Mouse (Mus musculus) retina, embryonic 14.5 days (tissue): ENCODE results near the gene Slc6a9.

ENCODE experiments used
- DNase-seq: peaks from one replicate; pipeline ENCODE4 v3.0.0-alpha.2; 2015; ENCODE audit warnings: low spot score

Gene Slc6a9

DNA sequence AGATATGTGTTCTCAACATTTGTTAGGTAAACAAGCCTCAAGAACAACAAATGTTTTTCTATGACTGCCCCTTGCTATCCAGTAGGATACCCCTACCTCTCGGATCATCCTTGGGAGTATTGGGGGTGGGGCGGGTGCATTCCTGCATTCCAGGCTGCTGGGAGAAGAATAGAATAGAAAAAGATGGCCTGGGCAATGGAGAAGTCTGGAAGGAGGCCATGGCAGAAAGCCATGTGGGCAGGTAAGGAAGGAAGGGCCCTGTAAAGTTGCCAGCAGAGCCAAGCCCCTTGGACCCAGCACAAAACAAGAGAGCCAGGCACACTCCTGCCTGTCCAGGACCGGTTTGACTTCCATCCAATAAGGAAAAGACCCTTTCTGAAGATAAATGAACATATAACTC is 79.1 kb downstream of the Slc6a9 start:
- DNase-seq, result no peak

DNA sequence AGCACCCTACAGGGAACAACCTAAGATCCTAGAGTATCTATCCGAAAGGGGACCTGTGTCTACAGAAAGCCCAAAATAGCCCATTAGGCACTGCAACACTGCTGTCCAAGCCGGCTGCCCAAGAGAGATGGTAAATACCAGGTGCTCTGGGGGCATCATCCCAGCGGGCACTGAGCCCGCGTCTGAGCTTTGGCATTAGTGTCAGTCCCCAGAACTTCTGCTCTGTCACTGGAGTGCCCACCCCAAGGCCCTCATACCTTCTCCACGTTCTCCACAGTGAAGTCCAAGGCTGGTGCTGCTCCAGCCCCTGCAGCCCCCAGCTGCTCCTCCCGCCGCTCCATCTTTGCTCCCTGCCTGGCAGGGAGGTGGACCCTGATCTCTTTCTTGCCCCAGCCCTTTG is 79.7 kb downstream of the Slc6a9 start:
- no peak for DNase-seq

DNA sequence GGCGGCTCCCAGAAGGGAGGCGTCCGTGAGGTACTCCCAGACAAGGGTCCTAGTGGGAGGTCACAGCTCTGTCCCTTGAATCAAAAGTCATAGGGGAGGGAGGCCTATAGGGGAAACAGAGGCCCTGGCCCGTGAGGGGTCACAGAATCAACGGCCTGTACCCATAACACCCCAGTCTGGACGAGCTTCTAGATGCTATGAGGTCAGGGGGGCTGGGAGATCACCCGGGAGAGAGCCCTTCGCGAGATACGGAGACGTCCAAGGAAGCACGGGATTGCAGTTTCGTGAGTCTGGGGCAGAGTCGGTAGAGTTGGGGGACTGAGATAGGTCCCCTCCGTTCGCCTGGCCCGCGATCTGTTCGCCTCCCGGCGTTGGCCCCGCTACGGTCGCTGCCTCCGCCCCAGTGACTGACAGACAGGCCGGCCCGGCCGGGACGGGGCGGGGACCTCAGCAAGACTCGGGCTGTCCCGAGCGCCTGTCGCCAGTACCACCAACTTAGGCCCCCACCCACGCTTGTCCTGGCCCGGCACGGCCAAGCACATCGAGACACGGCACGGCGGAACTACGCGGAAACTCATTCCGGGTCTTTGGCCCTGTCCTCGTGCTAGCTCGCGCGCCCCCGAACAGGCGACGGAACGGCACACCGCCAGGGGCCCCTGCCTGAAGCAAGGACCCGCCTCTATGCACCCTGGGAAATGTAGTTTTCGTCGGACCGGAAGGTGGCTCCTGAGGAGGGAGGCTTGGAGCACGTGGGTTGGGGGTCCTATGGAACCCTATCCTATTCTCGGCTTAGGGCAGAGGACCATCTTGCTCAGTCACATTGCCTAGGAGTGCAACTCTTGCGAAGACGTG is 80.5 kb downstream of the Slc6a9 start, which contains the start of gene Ipo13:
TSS of gene Ipo13 (minus strand) at position 409 of the 852 bp plus-strand sequence.
- peak; percentile 95 for DNase-seq

GRCm38 (mm10) chr4:117915489-117916105 is 81.3 kb downstream of the Slc6a9 start:
- no peak for DNase-seq

DNA sequence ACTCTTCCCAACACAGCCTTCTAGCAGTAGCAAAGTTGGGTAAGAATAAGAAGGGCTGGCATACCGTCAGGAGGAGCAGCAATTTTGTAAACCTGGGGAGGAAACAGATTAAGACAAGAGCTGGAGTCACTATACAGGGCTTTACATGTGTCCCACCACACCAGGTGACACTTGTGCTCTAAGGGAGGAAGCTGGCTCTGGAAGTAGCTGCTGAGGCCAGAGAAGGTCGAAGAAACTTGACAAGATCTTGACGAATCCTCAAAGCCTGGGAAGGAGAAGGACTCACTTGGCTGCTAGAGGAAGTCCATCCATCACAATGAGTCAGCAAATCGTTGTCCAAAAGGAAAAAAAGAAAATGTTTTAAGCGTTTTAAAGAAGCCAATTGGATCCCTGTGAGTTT is 82.1 kb downstream of the Slc6a9 start:
- DNase-seq, result no peak

GRCm38 (mm10) chr4:117917402-117917801 is 83.1 kb downstream of the Slc6a9 start:
- no peak for DNase-seq

DNA sequence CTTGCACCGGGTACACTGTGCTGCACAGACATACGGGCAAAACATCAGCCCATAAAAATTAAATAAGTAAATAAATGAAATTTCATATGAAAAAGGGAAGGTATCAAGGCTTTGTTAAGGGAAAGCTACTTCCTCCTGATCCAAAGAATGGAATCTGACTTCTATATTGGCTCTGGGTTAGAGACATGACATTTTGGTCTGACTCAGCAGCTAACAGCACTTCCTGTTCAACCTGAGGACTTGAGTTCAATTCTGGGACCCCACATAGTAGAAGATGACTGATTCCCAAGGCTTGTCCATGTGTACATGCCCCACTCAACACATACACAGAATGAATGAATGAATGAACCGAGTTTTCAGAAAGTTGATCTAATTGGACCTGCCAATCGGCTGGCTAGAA is 83.5 kb downstream of the Slc6a9 start:
- no peak for DNase-seq

GRCm38 (mm10) chr4:117918261-117918660 is 84.0 kb downstream of the Slc6a9 start:
- DNase-seq, result no peak

DNA sequence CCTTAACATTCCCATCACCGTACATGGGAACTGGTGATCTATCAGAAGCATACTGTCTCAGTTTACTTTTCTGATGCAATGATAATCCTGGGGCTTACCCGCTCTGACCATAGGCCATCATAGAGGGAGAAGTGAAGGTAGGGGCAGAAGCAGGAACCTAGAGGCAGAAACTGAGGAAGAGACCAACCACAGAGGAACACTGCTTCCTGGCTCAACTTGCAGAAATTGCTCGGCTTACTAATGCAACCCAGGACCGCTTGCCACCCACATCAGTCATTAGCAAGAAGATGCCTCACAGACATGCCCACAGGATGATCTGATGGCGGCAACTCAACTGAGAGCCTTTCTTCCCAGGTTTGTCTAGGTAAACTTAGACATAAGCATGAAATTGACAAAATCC is 84.5 kb downstream of the Slc6a9 start:
- DNase-seq, result no peak

DNA sequence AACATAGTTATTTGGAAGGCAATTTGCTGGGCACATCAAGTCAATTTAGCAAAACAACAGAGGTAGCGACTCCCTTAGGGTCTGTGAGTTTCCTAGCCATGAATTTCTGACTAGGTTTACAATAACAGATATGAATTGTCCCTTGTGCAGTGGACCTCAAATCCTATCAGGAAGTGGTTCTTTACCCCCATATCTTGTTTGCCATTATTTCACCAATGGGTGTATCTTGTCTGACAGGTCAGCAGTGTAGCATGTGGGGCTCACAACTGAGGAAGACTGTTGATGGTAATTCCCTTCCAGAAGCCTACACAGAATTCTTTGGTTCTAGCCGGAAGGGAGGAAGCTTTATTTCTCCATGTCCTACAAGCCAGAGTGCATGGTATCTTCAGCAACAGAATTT is 87.1 kb downstream of the Slc6a9 start:
- DNase-seq, result no peak

DNA sequence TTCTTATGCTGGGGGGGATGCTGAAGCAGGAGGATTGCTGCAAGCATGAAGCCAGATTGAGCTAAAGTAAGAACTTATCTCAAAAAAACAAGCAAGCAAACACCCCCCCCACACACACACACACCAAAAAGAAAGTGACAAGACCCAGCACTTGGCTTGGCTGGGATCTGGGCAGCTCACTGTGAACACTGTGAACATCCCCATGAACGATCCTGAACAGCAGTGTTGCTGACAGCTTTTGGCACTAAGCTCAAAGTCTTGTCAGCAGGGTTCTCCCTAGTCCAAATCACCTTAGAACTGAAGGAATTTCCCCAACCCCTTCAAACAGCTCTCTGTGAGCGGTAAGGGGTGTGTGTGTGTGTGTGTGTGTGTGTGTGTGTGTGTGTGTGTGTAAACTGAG is 89.1 kb downstream of the Slc6a9 start:
- DNase-seq, result no peak
